Mouse (Mus musculus): Measurements from ENCODE around the gene 2700081O15Rik.
"Not testable (repeated sequence)": the region's sequence is repeated elsewhere in the genome, so short reads cannot be mapped to it uniquely, and the experiment has no call there.

The 2700081O15Rik gene

GRCm38 (mm10) chr19:7416834-7417735 is at the start of gene 2700081O15Rik:
Gene 2700081O15Rik (plus strand): TSS chr19:7417625.
- peak; percentile 73 for DNase-seq (ENCODE audit: low spot score)

- DNase-seq (ENCODE audit: low spot score), result not testable (repeated sequence)
Observed at GRCm38 (mm10) chr19:7369469-7369868, 48.0 kb upstream of the 2700081O15Rik start.

GRCm38 (mm10) chr19:7374491-7374890 is 42.9 kb upstream of the 2700081O15Rik start:
- DNase-seq (ENCODE audit: low spot score), result no peak

GRCm38 (mm10) chr19:7377639-7378038 is 39.8 kb upstream of the 2700081O15Rik start:
- DNase-seq (ENCODE audit: low spot score), result no peak

GRCm38 (mm10) chr19:7381906-7382247 is 35.5 kb upstream of the 2700081O15Rik start:
- no peak for DNase-seq (ENCODE audit: low spot score)

GRCm38 (mm10) chr19:7382248-7382902 is 35.0 kb upstream of the 2700081O15Rik start:
- DNase-seq (ENCODE audit: low spot score), result peak; percentile 42

- DNase-seq (ENCODE audit: low spot score), result peak; percentile 98
Observed at GRCm38 (mm10) chr19:7382903-7383865, 34.2 kb upstream of the 2700081O15Rik start, which contains the start of gene Spindoc. Gene Spindoc (minus strand): TSS chr19:7382994.

GRCm38 (mm10) chr19:7386042-7386441 is 31.4 kb upstream of the 2700081O15Rik start:
- no peak for DNase-seq (ENCODE audit: low spot score)

- no peak for DNase-seq (ENCODE audit: low spot score)
Observed at GRCm38 (mm10) chr19:7388488-7388887, 28.9 kb upstream of the 2700081O15Rik start.

GRCm38 (mm10) chr19:7396867-7397826 is 20.3 kb upstream of the 2700081O15Rik start:
- not testable (repeated sequence) for DNase-seq (ENCODE audit: low spot score)

GRCm38 (mm10) chr19:7398898-7399297 is 18.5 kb upstream of the 2700081O15Rik start:
- not testable (repeated sequence) for DNase-seq (ENCODE audit: low spot score)

GRCm38 (mm10) chr19:7400635-7401034 is 16.8 kb upstream of the 2700081O15Rik start:
- peak; percentile 42 for DNase-seq (ENCODE audit: low spot score)

- no peak for DNase-seq (ENCODE audit: low spot score)
Observed at GRCm38 (mm10) chr19:7404623-7405229, 12.7 kb upstream of the 2700081O15Rik start.

- DNase-seq (ENCODE audit: low spot score), result no peak
Observed at GRCm38 (mm10) chr19:7412361-7412760, 5.1 kb upstream of the 2700081O15Rik start.

GRCm38 (mm10) chr19:7415916-7416833 is 1.2 kb upstream of the 2700081O15Rik start:
- DNase-seq (ENCODE audit: low spot score), result no peak

- DNase-seq (ENCODE audit: low spot score), result peak; percentile 77
Observed at GRCm38 (mm10) chr19:7417911-7418849, 755 bp downstream of the 2700081O15Rik start.

GRCm38 (mm10) chr19:7419134-7419533 is 1.7 kb downstream of the 2700081O15Rik start:
- DNase-seq (ENCODE audit: low spot score), result no peak

GRCm38 (mm10) chr19:7420108-7420507 is 2.7 kb downstream of the 2700081O15Rik start:
- DNase-seq (ENCODE audit: low spot score), result no peak

All from lung, postnatal 25 days (tissue).